Mouse (Mus musculus) spleen, embryonic (tissue): ENCODE results near the gene Pspc1.

Source experiments
- CTCF ChIA-PET: fragments of 350-600 bp; sonication (Branson Sonifier 250); formaldehyde crosslinking; loops from one replicate; lab custom pipeline; 2022; lab: Charles Lee

The Pspc1 gene

DNA sequence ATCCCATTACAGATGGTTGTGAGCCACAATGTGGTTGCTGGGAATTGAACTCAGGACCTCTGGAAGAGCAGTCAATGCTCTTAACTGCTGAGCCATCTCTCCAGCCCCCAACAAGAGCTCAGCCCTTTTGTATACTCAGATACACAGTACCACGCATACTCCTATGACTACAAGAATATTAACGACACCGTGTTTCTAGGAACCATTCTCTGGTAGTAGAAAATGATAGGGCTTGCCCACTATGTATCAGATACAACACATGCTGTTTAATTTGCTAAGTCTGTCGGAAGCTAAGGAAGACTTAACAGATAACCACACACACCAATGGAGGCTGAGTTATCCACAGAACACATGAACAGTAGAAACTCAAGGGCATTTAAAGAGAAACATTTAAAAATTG is 75.5 kb downstream of the Pspc1 start:
- CTCF ChIA-PET, result no interaction called here

DNA sequence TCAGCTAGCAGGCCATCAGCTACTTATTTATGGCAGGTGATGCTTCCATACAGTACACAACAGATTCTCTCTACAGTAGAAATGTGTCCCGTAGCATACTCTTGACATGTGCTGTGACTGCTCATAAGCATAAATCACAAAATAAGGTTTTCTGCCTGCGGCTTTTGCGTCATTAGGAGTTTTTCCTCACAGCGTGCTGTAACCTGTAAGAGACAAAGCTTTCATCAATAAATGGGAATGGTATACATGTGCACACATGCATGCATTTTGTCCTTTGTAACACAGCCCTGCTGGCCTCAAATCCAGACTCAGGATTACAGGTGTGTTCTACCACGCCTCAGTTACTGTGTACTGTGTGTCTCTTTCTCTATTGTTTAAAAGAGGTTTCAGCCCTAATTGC is 80.3 kb downstream of the Pspc1 start:
- CTCF ChIA-PET, result no interaction called here

DNA sequence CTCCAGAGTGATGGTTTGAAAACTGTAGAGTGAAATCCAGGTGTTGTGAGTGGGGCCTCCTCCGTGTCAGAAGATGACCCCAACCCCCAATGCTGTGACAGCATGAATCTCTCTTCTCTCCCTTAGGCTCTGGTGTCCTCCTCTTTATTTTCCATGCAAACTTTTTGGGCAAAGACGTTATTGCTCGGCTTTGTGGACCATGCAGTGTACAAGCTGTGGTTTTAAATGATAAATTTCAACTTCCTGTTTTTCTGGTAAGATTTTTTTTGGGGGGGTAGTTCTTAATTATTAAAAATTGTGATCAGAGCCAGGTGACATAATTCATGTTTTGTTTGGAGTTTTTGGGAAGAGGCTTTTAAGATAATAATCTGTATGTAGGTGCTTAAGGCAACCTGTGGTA is 82.6 kb downstream of the Pspc1 start:
- CTCF ChIA-PET, result no interaction called here

DNA sequence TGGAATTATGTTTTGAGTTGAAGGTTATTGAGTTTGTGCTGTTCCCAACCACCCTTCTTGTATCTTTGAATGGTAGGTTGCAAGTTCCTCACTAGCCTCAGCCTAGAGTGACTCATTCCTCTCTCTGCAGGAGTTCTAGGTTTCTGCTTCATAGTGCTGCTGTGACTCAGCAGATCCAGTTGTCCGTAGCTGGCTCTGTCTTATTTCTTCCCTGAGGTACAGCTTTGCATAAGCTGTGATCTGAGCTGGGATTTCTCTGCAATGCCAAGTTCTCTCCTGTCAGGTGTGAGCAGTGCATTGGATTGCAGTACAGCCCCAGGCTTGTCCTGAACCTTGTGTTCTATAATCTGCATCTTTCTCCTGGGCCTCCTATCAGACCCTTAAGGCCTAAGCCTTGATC is 88.3 kb downstream of the Pspc1 start:
- CTCF ChIA-PET, result no interaction called here

DNA sequence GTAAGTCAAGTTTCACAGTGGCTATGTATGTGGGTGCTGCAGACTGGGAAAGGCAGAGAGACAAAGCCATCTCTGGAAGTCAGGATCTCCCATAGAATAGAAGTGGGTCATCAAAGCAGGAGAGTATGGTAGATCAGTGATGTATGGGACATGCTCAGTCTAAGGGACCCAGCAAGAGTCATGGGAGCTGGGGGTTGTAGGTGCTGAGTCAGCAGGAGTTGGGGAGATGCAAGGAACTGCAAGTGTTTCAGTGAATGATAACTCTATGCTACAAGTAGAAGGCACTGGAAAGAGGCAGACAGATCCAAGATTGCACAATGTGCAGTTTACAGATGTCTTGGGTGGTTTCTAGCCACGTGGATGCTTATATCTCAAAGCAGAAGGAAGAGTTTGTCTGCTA is 89.0 kb downstream of the Pspc1 start:
- CTCF ChIA-PET, result no interaction called here

DNA sequence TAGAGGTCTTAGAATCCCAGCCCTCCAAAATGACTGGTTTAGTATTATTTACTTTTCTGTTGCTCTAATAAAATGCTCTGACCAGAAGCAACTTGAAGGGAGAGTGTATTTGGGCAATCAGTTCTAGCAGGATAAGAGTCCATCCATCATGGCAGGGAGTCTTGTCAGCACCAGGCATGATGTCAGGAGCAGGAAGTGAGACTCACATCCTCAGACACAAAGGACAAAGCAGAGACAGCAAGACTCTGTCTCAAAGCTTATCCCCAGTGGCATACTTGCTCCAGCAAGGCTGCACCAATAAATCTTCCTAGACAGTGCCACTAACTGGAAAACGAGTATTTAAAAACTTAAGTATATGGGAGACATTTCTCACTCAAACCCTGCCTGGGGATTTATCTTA is 92.7 kb downstream of the Pspc1 start:
- CTCF ChIA-PET, result no interaction called here
